Mouse (Mus musculus) intestine, postnatal 0 days (tissue): Measurements from ENCODE around the gene Hic2. TPM values are rescaled to one million over a fixed set of nuclear protein-coding genes. Genes with fewer than 3 reads are reported as not detected.

Source experiments
- ATAC-seq: fragments of 200-750 bp; cut with Nextera tagmentation; 2 replicates; pipeline ENCODE4 v1.8.0; 2017; ENCODE audit warnings: mild to moderate bottlenecking, moderate TSS enrichment, moderate library complexity
- H3K27ac ChIP-seq: fragments of 300-500 bp; sonication (generic); 2 replicates; pipeline ENCODE4 v1.5.1; 2014; ENCODE audit warnings: mild to moderate bottlenecking, low read depth, low read length, moderate library complexity
- H3K27me3 ChIP-seq: fragments of 300-500 bp; sonication (generic); replicated peaks from 2 replicates; pipeline ENCODE4 v1.6.1; 2014; ENCODE audit warnings: low read length, mixed read lengths; ENCODE audit not compliant: control insufficient read depth, insufficient read depth
- H3K36me3 ChIP-seq: fragments of 300-500 bp; sonication (generic); 2 replicates; pipeline ENCODE4 v1.6.1; 2014; ENCODE audit warnings: mild to moderate bottlenecking, moderate library complexity; ENCODE audit not compliant: control insufficient read depth, insufficient read depth
- H3K4me1 ChIP-seq: fragments of 300-500 bp; sonication (generic); replicated peaks from 2 replicates; pipeline ENCODE4 v1.6.1; 2014; ENCODE audit warnings: antibody characterized with exemption, low read length, mixed read lengths; ENCODE audit not compliant: control insufficient read depth, insufficient read depth
- H3K4me2 ChIP-seq: fragments of 300-500 bp; sonication (generic); replicated peaks from 2 replicates; pipeline ENCODE4 v1.6.1; 2014; ENCODE audit warnings: low read depth, mild to moderate bottlenecking, moderate library complexity
- H3K4me3 ChIP-seq: fragments of 300-500 bp; sonication (generic); 2 replicates; pipeline ENCODE4 v1.5.1; 2014; ENCODE audit warnings: low read depth, low read length
- H3K9ac ChIP-seq: fragments of 300-500 bp; sonication (generic); 2 replicates; pipeline ENCODE4 v1.6.1; 2014; ENCODE audit warnings: mild to moderate bottlenecking, low read depth, low read length
- H3K9me3 ChIP-seq: fragments of 300-500 bp; sonication (generic); 2 replicates; pipeline ENCODE4 v1.6.1; 2016; ENCODE audit warnings: mixed run types; ENCODE audit not compliant: control insufficient read depth
- CTCF ChIP-seq: sonication (generic); IDR thresholded peaks from 2 replicates; pipeline ENCODE4 v1.5.1; 2016; ENCODE audit warnings: low read depth, mild to moderate bottlenecking, control low read depth, antibody characterized with exemption, moderate library complexity
- WGBS: fragments of 180-500 bp; shearing (Covaris S2); extraction: QIAGEN DNeasy Blood & Tissue Kit; methylation state at CpG from one replicate; pipeline ENCODE4 v1.1.7; 2014; 5-methylcytosine and 5-hydroxymethylcytosine counted together
- polyA plus RNA-seq: library from polyadenylated mRNA; unstranded; fragments of >200 nt; fragmentation: Nextera tagmentation; extraction: Ambion mirVana; gene quantifications from 2 replicates; pipeline ENCODE4 v1.2.1, GENCODE M21; 2015

Gene Hic2
- polyA plus RNA-seq, 1 experiment from 2014 or later, result 1.4 TPM

- Histone ChIP-seq H3K27me3 (no peaks in the 10 kb centered on the region), H3K9me3 (no peaks in the 10 kb centered on the region), H3K4me2 (no peak overlapping the region), H3K9ac (no peak overlapping the region), H3K4me1 (no peaks in the 10 kb centered on the region), H3K36me3 (peaks cover 55% of the 10 kb centered on the region), H3K4me3 (no peak overlapping the region), H3K27ac (no peak overlapping the region)
- WGBS, result 90% methylated on average over 5 of the region's 5 CpGs
- ATAC-seq, result no peak
- no peak for TF ChIP-seq CTCF
Measured at GRCm38 (mm10) chr16:17303521-17304245, 70.3 kb downstream of the Hic2 start.

DNA sequence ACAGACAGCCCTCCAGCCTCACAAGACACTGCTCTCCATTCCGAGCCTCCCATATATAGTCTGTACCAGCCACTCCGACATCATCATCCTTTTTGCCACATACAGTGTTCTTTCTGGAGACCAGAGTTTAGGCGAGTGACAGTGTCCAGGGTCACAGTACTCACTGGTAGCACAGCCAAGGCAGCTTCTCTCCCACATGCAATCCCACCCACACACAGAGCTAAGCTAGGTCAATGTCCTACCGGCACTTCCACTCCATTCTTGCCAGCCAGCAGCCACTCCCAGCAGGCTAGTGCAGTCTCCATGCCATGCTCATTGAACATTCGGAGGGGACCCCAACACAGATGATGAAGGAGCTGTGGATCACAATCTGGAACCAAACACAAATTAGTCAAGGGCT, 74.1 kb downstream of the Hic2 start:
- 92% methylated on average over 5 of the region's 5 CpGs for WGBS
- no peak overlapping the region for H3K4me2 ChIP-seq
- no peak overlapping the region for H3K9ac ChIP-seq
- H3K4me3 ChIP-seq, result no peak overlapping the region
- H3K4me1 ChIP-seq, result no peaks in the 10 kb centered on the region
- H3K9me3 ChIP-seq, result no peaks in the 10 kb centered on the region
- H3K27ac ChIP-seq, result no peak overlapping the region
- H3K36me3 ChIP-seq, result peaks cover 60% of the 10 kb centered on the region
- no peak for TF ChIP-seq CTCF
- ATAC-seq, result no peak
- no peaks in the 10 kb centered on the region for H3K27me3 ChIP-seq

GRCm38 (mm10) chr16:17309036-17309435, 75.7 kb downstream of the Hic2 start:
- no peak overlapping the region for H3K9ac ChIP-seq
- H3K9me3 ChIP-seq, result no peaks in the 10 kb centered on the region
- H3K4me1 ChIP-seq, result no peaks in the 10 kb centered on the region
- H3K36me3 ChIP-seq, result peaks cover 55% of the 10 kb centered on the region
- TF ChIP-seq CTCF, result no peak
- 93% methylated on average over 10 of the region's 10 CpGs for WGBS
- H3K4me3 ChIP-seq, result no peak overlapping the region
- H3K27ac ChIP-seq, result no peak overlapping the region
- H3K4me2 ChIP-seq, result no peak overlapping the region
- no peak for ATAC-seq
- H3K27me3 ChIP-seq, result no peaks in the 10 kb centered on the region

DNA sequence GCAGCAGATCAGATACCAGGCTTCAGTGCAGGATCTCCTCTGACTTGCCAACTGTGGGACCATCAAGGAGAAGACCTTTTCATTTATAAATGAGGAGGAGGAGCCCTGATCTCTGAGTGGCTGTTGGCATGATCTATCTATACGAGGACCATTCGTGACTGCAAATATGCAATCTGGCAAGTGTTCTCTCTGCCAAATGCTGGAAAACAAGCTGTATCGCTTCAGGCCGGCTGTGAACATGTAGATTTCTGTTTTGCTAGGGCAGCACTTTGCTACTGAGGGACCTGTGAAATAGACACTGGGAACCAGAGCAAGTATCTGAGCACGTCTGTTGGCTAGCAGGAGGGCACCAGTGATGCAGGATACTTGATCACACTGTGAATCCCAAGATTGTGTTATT, 79.2 kb downstream of the Hic2 start:
- WGBS, result 91% methylated on average over 5 of the region's 5 CpGs

More for the DNA sequence above, 79.2 kb downstream of the Hic2 start:
- TF ChIP-seq CTCF, result no peak
- no peak overlapping the region for H3K27ac ChIP-seq
- peaks cover 77% of the 10 kb centered on the region for H3K36me3 ChIP-seq
- no peak overlapping the region for H3K4me2 ChIP-seq
- H3K4me3 ChIP-seq, result no peak overlapping the region
- no peak overlapping the region for H3K9ac ChIP-seq
- no peaks in the 10 kb centered on the region for H3K27me3 ChIP-seq
- no peaks in the 10 kb centered on the region for H3K9me3 ChIP-seq
- ATAC-seq, result no peak
- H3K4me1 ChIP-seq, result no peaks in the 10 kb centered on the region

Other genes with a start within 250 kb of the Hic2 start
- gene Ypel1, start 163.9 kb upstream of the Hic2 start, polyA plus RNA-seq, result 3.4 and 3.6 TPM in 2 replicates
- 71.9 and 78.7 TPM in 2 replicates for gene Ppil2, start 122.3 kb upstream of the Hic2 start, polyA plus RNA-seq
- 7.1 and 7.9 TPM in 2 replicates for gene 2610318N02Rik, start 108.4 kb upstream of the Hic2 start, polyA plus RNA-seq
- gene Sdf2l1, start 101.2 kb upstream of the Hic2 start, polyA plus RNA-seq, result 67.9 and 70.3 TPM in 2 replicates
- 24.6 and 28.8 TPM in 2 replicates for gene Ydjc, start 89.0 kb upstream of the Hic2 start, polyA plus RNA-seq
- 1.7 and 2.0 TPM in 2 replicates for gene Ccdc116, start 86.3 kb upstream of the Hic2 start, polyA plus RNA-seq
- 294 and 319 TPM in 2 replicates for gene Ube2l3, start 30.9 kb upstream of the Hic2 start, polyA plus RNA-seq
- gene Rimbp3, start 25.0 kb upstream of the Hic2 start, polyA plus RNA-seq, result 0.14 and 0.21 TPM in 2 replicates
- gene Tmem191c, start 42.5 kb downstream of the Hic2 start, polyA plus RNA-seq, result 4.8 and 7.2 TPM in 2 replicates
- gene Serpind1, start 97.8 kb downstream of the Hic2 start, polyA plus RNA-seq, result 0.09 and 0.14 TPM in 2 replicates
- gene Snap29, start 172.4 kb downstream of the Hic2 start, polyA plus RNA-seq, result 15.5 and 16.8 TPM in 2 replicates
- 20.5 and 23.3 TPM in 2 replicates for gene Pi4ka, start 172.7 kb downstream of the Hic2 start, polyA plus RNA-seq
- 29.9 and 36.9 TPM in 2 replicates for gene Crkl, start 218.4 kb downstream of the Hic2 start, polyA plus RNA-seq